Mouse (Mus musculus): Measurements from ENCODE around the gene Ube2s. TPM values are rescaled to one million over a fixed set of nuclear protein-coding genes. Genes with fewer than 3 reads are reported as not detected.

Gene Ube2s
- polyA plus RNA-seq, 1 experiment, result 181 TPM

DNA sequence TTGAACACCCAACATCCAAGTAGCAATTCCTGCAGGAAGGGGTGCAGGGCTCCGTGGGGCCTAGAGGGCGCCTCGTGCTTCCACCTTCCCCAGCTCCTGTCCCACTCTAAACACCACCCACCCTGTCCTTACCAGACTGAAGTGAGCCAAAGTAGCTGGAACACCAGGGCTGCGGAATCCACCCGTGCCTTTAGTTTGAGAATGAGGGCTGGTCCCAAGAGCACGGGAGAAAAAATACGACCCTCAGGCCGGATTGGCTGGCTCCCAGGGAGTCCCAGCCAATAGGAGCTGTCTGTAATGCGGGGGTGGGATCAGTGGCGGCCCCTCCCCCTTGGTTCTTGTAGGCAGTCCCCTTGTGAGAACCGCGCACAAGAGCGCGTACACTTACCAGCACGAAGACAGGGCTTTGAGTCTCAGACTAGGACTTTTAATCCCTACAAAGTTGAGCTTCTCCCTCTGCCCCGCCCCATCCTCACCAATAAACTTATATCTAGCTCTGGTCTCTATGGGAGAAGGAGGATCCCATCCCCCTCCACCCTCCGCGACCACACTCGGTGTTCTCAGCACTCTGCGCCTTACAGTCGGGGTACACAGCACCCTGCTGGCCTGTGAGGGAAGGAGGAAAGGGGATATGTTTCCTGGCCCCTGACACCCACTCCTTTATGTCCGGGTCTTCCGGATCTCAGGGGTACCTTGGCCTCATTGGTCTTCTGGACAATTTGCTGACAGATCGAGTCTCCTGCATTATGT is 59.4 kb downstream of the Ube2s start, which contains the start of gene Cox6b2:
Cox6b2 (minus strand) TSS at position 274 of the 750 bp plus-strand sequence.
- Histone ChIP-seq H3K4me3 (ENCODE audit: insufficient read depth, low read length) (0 out of 2 replicates have a peak within 1 kb of the TSS, but pooled peaks have one; percentile 8), H3K4me1 (ENCODE audit: control insufficient read depth, insufficient read depth, low read length) (0 out of 2 replicates have a peak, but pooled peaks cover 1% of the 10 kb centered on the region), H3K27ac (ENCODE audit: insufficient read depth, low read length) (no peak within 1 kb of the TSS)
- TF ChIP-seq POLR2A (IDR thresholded peaks at IDR 0.05; ENCODE audit: extremely low read depth, insufficient read depth, low read length), result no peak
- TF ChIP-seq CTCF (IDR thresholded peaks at IDR 0.05; ENCODE audit: extremely low read depth, insufficient read depth, low read length), result no peak

DNA sequence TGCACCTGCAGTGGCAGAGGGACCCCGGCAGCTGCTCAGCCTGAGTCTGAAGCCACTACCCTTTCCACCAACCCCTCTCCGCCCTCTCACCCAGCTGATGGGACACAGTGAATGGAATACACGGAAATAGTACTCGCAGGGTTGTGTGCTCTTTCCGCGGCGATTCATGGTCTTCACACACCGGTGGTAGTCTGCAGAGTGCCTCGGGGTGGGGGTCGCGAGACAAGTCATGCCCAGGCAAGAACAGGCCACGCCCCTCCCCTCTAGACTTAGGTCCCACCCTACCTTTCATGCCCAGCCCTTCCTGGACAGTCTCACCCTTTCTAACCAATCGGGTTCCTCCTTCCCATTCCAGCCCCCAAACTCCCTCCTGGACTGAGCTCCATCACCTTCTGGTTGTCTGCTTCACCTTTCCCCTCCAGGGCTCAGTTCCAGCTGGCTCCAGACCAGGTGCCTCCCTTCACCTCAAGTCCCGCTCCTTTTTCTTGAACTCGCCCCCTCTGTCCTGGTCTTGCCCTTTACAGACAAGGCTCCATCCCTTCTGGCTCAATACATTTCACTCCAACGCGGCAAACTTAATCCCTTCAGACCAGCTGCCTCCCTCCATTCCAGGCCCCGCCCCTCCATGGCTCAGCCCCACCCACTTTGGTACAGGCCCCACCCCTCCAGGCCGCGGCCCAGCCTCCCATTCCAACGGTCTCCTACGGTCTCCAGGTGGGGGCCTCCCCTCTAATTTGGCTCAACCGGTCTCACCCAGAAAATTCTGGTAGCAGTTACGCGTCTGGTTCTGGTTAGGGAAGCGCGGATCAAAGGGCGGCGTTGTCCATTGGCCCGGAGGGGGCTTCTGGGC is 60.2 kb downstream of the Ube2s start:
- TF ChIP-seq CTCF (IDR thresholded peaks at IDR 0.05; ENCODE audit: extremely low read depth, insufficient read depth, low read length) (no peak), POLR2A (IDR thresholded peaks at IDR 0.05; ENCODE audit: extremely low read depth, insufficient read depth, low read length) (no peak)
- Histone ChIP-seq H3K4me3 (ENCODE audit: insufficient read depth, low read length) (0 out of 2 replicates have a peak overlapping the region, but pooled peaks have one; percentile 8), H3K4me1 (ENCODE audit: control insufficient read depth, insufficient read depth, low read length) (0 out of 2 replicates have a peak, but pooled peaks cover 1% of the 10 kb centered on the region), H3K27ac (ENCODE audit: insufficient read depth, low read length) (no peak overlapping the region)

DNA sequence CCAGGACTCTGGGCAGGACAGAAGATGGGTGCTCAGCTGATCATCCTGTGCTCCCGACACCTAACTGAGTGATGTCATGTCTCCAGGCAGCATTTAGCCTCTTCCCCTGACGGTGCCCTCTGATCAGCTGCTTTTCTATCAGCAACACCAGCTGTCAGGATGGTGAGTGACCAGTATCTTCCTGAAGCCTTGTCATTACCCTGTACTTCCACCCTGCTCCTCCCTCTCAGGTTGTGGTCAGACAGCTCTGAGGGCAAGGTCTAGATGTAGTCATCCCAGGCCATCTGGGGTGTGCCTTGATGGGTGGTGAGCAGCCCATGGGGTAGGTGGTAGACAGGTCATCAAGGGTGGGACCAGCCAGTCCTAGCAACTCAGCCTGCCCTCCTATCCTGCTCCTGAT is 63.2 kb downstream of the Ube2s start:
- H3K4me3 ChIP-seq (ENCODE audit: insufficient read depth, low read length), result no peak overlapping the region
- 0 out of 2 replicates have a peak, but pooled peaks cover 1% of the 10 kb centered on the region for H3K4me1 ChIP-seq (ENCODE audit: control insufficient read depth, insufficient read depth, low read length)
- no peak for TF ChIP-seq CTCF (IDR thresholded peaks at IDR 0.05; ENCODE audit: extremely low read depth, insufficient read depth, low read length)
- no peak for TF ChIP-seq POLR2A (IDR thresholded peaks at IDR 0.05; ENCODE audit: extremely low read depth, insufficient read depth, low read length)
- no peak overlapping the region for H3K27ac ChIP-seq (ENCODE audit: insufficient read depth, low read length)

DNA sequence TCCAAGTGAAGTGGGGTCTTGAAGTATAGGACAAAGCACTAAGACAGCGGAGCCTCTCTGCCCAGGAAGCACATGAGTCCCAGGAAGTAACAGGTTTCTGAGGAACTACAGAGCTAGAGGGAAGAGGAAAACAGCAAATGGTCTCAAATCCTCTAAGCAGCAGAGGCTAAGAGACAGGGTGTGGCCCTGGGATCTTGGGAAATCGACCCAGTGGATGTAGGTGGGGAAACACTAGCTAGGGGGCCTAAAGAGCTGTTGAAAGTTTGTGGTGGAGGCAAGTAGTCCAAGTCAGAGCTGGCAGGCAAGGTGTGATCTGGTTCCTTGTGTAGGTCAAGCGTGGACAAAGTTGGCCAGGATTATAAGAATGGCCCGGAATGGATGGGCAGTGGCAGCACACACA is 64.1 kb downstream of the Ube2s start:
- H3K4me3 ChIP-seq (ENCODE audit: insufficient read depth, low read length), result no peak overlapping the region
- no peak for TF ChIP-seq CTCF (IDR thresholded peaks at IDR 0.05; ENCODE audit: extremely low read depth, insufficient read depth, low read length)
- no peak for TF ChIP-seq POLR2A (IDR thresholded peaks at IDR 0.05; ENCODE audit: extremely low read depth, insufficient read depth, low read length)
- H3K4me1 ChIP-seq (ENCODE audit: control insufficient read depth, insufficient read depth, low read length), result 0 out of 2 replicates have a peak, but pooled peaks cover 1% of the 10 kb centered on the region
- H3K27ac ChIP-seq (ENCODE audit: insufficient read depth, low read length), result no peak overlapping the region

DNA sequence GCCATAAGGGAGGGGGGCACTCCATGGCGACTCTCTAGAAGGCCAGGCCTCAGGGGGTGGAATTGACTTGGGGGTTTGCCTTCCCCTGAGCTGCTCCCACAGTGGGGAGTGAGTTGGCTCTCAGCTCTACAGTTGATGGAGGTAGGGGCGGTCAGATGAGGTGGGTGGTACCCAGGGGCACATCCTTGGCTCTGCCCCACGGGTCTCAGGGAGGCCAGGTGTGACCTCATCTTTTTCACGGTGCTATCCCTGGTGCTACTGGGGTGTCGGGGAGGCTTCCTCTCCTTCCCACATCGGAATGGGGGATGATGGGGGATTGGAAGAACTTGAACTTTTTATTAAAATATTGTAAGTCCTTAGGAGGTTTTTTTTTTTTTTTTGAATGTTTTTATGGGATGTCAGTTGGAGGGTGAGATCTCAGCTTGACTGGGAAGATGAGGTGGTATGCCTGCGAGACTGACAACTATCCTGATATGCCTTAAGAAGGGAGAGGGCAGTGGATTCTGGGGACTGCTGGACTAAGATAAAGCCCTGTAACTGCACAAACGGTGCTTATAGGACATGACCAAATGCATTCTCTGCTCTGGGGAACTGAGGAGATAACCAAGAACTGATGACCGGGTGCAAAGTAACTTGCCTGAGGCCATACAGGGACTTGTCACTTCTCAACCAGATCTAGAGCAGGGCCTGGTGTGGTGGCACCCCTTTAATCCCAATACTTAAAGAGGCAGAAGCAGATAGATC is 65.1 kb downstream of the Ube2s start:
- Histone ChIP-seq H3K4me3 (ENCODE audit: insufficient read depth, low read length) (no peak overlapping the region), H3K4me1 (ENCODE audit: control insufficient read depth, insufficient read depth, low read length) (0 out of 2 replicates have a peak, but pooled peaks cover 1% of the 10 kb centered on the region), H3K27ac (ENCODE audit: insufficient read depth, low read length) (no peak overlapping the region)
- no peak for TF ChIP-seq POLR2A (IDR thresholded peaks at IDR 0.05; ENCODE audit: extremely low read depth, insufficient read depth, low read length)
- TF ChIP-seq CTCF (IDR thresholded peaks at IDR 0.05; ENCODE audit: extremely low read depth, insufficient read depth, low read length), result no peak

DNA sequence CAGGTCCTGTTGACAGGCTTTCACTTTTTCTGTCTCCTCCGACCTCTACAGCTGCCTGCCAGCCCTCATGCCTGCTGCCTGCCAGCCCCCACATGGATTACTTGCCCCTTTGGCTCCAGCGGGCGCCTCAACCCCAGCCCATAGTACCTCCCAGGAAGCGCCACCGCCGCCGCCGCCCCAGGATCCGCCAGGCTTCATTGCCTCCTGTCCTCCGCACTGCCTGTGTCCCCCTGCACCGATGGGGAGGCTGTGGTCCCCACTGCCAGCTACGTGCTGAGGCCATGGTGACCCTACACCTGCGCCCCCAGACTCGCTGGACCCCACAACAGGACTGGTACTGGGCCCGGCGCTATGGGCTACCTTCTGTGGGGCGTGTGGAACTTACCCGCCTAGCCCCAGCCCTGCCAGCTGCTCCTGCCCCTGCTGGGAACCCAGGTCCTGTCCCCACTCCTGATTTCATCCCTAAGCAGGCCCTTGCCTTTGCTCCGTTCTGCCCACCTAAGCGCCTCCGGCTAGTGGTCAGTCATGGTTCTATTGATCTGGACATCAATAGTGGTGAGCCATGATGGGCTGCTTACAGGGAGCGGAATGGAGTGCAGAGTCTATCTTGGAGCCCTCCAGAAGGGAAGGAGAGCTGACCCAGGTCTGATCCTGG is 65.9 kb downstream of the Ube2s start:
- Histone ChIP-seq H3K27ac (ENCODE audit: insufficient read depth, low read length) (no peak overlapping the region), H3K4me3 (ENCODE audit: insufficient read depth, low read length) (no peak overlapping the region)
- TF ChIP-seq CTCF (IDR thresholded peaks at IDR 0.05; ENCODE audit: extremely low read depth, insufficient read depth, low read length) (no peak), POLR2A (IDR thresholded peaks at IDR 0.05; ENCODE audit: extremely low read depth, insufficient read depth, low read length) (no peak)

DNA sequence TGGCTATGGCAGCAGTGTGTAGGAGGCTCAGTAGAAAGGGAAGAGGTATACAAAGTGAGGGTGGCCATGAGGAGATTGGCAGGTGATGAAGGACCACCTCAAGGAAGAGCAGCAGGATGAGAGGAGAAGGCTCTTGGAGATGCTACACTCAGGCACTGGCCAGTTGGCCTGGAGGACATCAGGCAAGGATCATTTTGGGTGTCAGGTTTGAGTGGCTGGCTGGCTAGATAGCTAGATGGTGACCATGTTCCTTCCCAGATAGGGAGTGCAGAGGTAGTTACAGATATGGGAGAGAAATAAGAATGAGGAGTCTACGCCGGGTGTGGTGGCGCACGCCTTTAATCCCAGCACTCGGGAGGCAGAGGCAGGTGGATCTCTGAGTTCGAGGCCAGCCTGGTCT is 67.5 kb downstream of the Ube2s start:
- 0 out of 2 replicates have a peak, but pooled peaks cover 3% of the 10 kb centered on the region for H3K4me1 ChIP-seq (ENCODE audit: control insufficient read depth, insufficient read depth, low read length)
- H3K4me3 ChIP-seq (ENCODE audit: insufficient read depth, low read length), result no peak overlapping the region
- no peak overlapping the region for H3K27ac ChIP-seq (ENCODE audit: insufficient read depth, low read length)
- TF ChIP-seq POLR2A (IDR thresholded peaks at IDR 0.05; ENCODE audit: extremely low read depth, insufficient read depth, low read length), result no peak

More for the DNA sequence above, 65.9 kb downstream of the Ube2s start:
- H3K4me1 ChIP-seq (ENCODE audit: control insufficient read depth, insufficient read depth, low read length), result no peaks in the 10 kb centered on the region

Other genes with a start within 250 kb of the Ube2s start
- 1.0 and 1.6 TPM in 2 replicates for gene Ptprh, start 208.5 kb downstream of the Ube2s start, polyA plus RNA-seq (2012; rRNA removed)
- gene Tmem86b, start 181.2 kb downstream of the Ube2s start, polyA plus RNA-seq (2012; rRNA removed), result 29.0 and 31.5 TPM in 2 replicates
- gene Ppp6r1, start 153.6 kb downstream of the Ube2s start, polyA plus RNA-seq (2012; rRNA removed), result 143 and 145 TPM in 2 replicates
- gene Hspbp1, start 127.5 kb downstream of the Ube2s start, polyA plus RNA-seq (2012; rRNA removed), result 107 and 108 TPM in 2 replicates
- gene Brsk1, start 122.0 kb downstream of the Ube2s start, polyA plus RNA-seq (2012; rRNA removed), result 305 and 330 TPM in 2 replicates
- gene Tmem150b, start 87.3 kb downstream of the Ube2s start, polyA plus RNA-seq (2012; rRNA removed), result 0.09 TPM in 1 of 2 replicates, not detected in the other
- gene Kmt5c, start 72.5 kb downstream of the Ube2s start, polyA plus RNA-seq (2012; rRNA removed), result 60.1 and 66.9 TPM in 2 replicates
- gene Cox6b2, start 59.5 kb downstream of the Ube2s start, polyA plus RNA-seq (2012; rRNA removed), result 15.1 and 20.3 TPM in 2 replicates
- gene Fam71e2, start 41.3 kb downstream of the Ube2s start, polyA plus RNA-seq (2012; rRNA removed), result not detected in 2 replicates
- gene Il11, start 29.7 kb downstream of the Ube2s start, polyA plus RNA-seq (2012; rRNA removed), result 0.35 and 0.36 TPM in 2 replicates
- gene Tmem190, start 29.7 kb downstream of the Ube2s start, polyA plus RNA-seq (2012; rRNA removed), result not detected in 2 replicates
- gene Tmem238, start 22.9 kb downstream of the Ube2s start, polyA plus RNA-seq (2012; rRNA removed), result 4.6 and 4.9 TPM in 2 replicates
- 257 and 299 TPM in 2 replicates for gene Rpl28, start 19.7 kb downstream of the Ube2s start, polyA plus RNA-seq (2012; rRNA removed)
- gene Shisa7, start 32.1 kb upstream of the Ube2s start, polyA plus RNA-seq (2012; rRNA removed), result 135 and 143 TPM in 2 replicates
- 12.3 and 15.7 TPM in 2 replicates for gene Isoc2b, start 57.7 kb upstream of the Ube2s start, polyA plus RNA-seq (2012; rRNA removed)
- 11.7 and 11.8 TPM in 2 replicates for gene Isoc2a, start 64.6 kb upstream of the Ube2s start, polyA plus RNA-seq (2012; rRNA removed)
- gene Gm36210, start 93.9 kb upstream of the Ube2s start, polyA plus RNA-seq (2012; rRNA removed), result 0.31 and 0.32 TPM in 2 replicates
- gene Zfp628, start 102.6 kb upstream of the Ube2s start, polyA plus RNA-seq (2012; rRNA removed), result 9.7 TPM in 2 replicates
- 91.7 and 94.0 TPM in 2 replicates for gene Nat14, start 109.4 kb upstream of the Ube2s start, polyA plus RNA-seq (2012; rRNA removed)
- 3.8 and 4.1 TPM in 2 replicates for gene Ssc5d, start 113.2 kb upstream of the Ube2s start, polyA plus RNA-seq (2012; rRNA removed)
- gene Sbk2, start 151.8 kb upstream of the Ube2s start, polyA plus RNA-seq (2012; rRNA removed), result 0.32 and 0.48 TPM in 2 replicates
- gene Sbk3, start 158.6 kb upstream of the Ube2s start, polyA plus RNA-seq (2012; rRNA removed), result 1.2 TPM in 2 replicates
- 38.0 and 39.2 TPM in 2 replicates for gene Zfp579, start 183.6 kb upstream of the Ube2s start, polyA plus RNA-seq (2012; rRNA removed)
- 15.3 and 15.6 TPM in 2 replicates for gene Zfp524, start 201.8 kb upstream of the Ube2s start, polyA plus RNA-seq (2012; rRNA removed)
- 21.5 TPM in 2 replicates for gene Fiz1, start 202.1 kb upstream of the Ube2s start, polyA plus RNA-seq (2012; rRNA removed)
- gene Gm44973, start 202.9 kb upstream of the Ube2s start, polyA plus RNA-seq (2012; rRNA removed), result not detected in 2 replicates
- 28.7 and 30.0 TPM in 2 replicates for gene Zfp865, start 207.8 kb upstream of the Ube2s start, polyA plus RNA-seq (2012; rRNA removed)
- 68.6 and 70.2 TPM in 2 replicates for gene Ccdc106, start 208.0 kb upstream of the Ube2s start, polyA plus RNA-seq (2012; rRNA removed)
- gene 4632433K11Rik, start 221.5 kb upstream of the Ube2s start, polyA plus RNA-seq (2012; rRNA removed), result not detected in 2 replicates
- 5.7 and 6.5 TPM in 2 replicates for gene Zfp784, start 225.9 kb upstream of the Ube2s start, polyA plus RNA-seq (2012; rRNA removed)
- 34.4 and 36.9 TPM in 2 replicates for gene Zfp580, start 238.9 kb upstream of the Ube2s start, polyA plus RNA-seq (2012; rRNA removed)
- 184 TPM in 2 replicates for gene U2af2, start 249.6 kb upstream of the Ube2s start, polyA plus RNA-seq (2012; rRNA removed)